Mouse (Mus musculus): ENCODE data around the gene Mycl. TPM values are rescaled to one million over a fixed set of nuclear protein-coding genes. Genes with fewer than 3 reads are reported as not detected.
A peak's percentile ranks its signal among the peaks of the same experiment; 100 is the strongest.

Mycl gene
- polyA plus RNA-seq, 1 experiment from 2014 or later: 6.8 TPM

DNA sequence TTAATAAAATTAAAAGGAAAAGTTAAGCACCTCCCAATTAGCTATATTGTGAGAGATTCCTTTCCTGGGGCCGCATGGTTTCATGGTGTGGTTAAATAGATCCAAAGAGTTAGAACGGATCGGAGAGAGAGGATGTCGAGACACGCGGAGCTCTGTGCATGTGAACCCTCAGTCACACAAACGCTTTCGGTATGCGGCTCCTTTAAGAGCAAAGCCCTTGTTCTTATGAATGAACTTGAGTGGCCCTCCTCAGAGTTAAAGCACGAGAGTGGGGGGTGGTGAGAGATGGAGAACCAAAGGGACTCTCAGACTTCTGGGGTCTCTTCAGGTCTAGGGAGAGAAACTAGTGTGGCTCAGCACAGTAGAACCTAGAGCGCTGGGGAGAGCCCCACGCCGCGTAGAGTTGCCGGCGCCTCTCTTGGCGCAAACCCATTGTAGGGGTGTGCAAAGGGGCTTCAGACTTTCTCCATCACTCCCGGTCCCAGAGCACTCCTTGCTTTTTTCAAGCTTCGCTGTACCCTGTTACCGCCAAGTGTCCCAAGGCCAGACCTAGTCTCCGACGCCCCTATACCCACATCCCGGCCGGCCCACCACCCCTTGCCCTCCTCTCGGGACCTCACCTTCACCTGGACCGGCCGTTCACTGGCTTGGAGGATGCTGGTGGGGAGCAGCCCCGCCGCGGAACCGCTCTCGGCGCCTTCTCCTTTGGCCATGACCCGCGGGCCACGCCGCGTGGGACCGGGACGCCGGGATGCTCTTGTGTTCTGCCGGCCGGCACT, 34.9 kb upstream of the Mycl start:
- H3K27ac ChIP-seq (ENCODE audit: low read length): no peak overlapping the region
- H3K4me3 ChIP-seq (ENCODE audit: low read length): peak overlapping the region; percentile 55
- no peaks in the 10 kb centered on the region for H3K36me3 ChIP-seq (ENCODE audit: insufficient read depth, low read length)
- no peaks in the 10 kb centered on the region for H3K9me3 ChIP-seq (ENCODE audit: low read length)
- H3K27me3 ChIP-seq (ENCODE audit: insufficient read depth, low read length): no peaks in the 10 kb centered on the region
- H3K4me1 ChIP-seq (ENCODE audit: insufficient read depth, low read length): peaks cover 27% of the 10 kb centered on the region
- peak; percentile 29 for ATAC-seq (ENCODE audit: low FRiP score, low TSS enrichment)
- H3K4me2 ChIP-seq (replicated peaks; ENCODE audit: low read depth, low read length): peak overlapping the region; percentile 94
- 0% methylated on average over 43 of the region's 43 CpGs for WGBS
- peak overlapping the region; percentile 55 for H3K9ac ChIP-seq (replicated peaks; ENCODE audit: low read length)

DNA sequence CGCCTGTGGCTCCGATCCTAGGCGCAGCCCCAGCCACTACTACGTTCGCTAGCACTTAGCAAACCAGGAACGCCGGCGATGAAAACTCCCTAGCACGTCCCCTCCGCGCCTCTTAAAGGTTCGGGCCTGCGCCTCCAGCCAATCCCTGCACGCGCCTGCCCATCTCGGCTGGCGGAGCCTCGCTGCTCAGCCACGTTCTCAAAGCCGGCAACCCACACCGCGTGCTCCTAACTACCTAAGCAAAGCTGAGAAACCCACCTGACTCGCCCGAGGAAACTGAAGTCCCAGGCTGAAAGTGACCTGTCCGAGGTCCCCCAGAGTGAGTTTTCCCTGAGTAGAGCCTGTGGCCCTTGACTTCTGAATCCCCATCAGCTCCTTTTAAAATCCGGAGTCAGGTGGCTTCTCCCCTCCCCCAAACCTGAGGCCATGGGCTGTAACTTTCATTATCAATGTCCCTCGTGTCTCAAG, 34.3 kb upstream of the Mycl start, which contains the start of gene Mfsd2a:
Gene Mfsd2a, minus strand, starts transcription at position 89 of the 468 bp plus-strand sequence.
- H3K9ac ChIP-seq (replicated peaks; ENCODE audit: low read length): peak within 1 kb of the TSS; percentile 55
- H3K27ac ChIP-seq (ENCODE audit: low read length): no peak within 1 kb of the TSS
- H3K4me2 ChIP-seq (replicated peaks; ENCODE audit: low read depth, low read length): peak within 1 kb of the TSS; percentile 94
- ATAC-seq (ENCODE audit: low FRiP score, low TSS enrichment): peak; percentile 72
- H3K27me3 ChIP-seq (ENCODE audit: insufficient read depth, low read length): no peaks in the 10 kb centered on the region
- H3K36me3 ChIP-seq (ENCODE audit: insufficient read depth, low read length): no peaks in the 10 kb centered on the region
- H3K4me3 ChIP-seq (ENCODE audit: low read length): peak within 1 kb of the TSS; percentile 55
- under 1% methylated on average over 27 of the region's 27 CpGs for WGBS
- peaks cover 21% of the 10 kb centered on the region for H3K4me1 ChIP-seq (ENCODE audit: insufficient read depth, low read length)
- H3K9me3 ChIP-seq (ENCODE audit: low read length): no peaks in the 10 kb centered on the region

DNA sequence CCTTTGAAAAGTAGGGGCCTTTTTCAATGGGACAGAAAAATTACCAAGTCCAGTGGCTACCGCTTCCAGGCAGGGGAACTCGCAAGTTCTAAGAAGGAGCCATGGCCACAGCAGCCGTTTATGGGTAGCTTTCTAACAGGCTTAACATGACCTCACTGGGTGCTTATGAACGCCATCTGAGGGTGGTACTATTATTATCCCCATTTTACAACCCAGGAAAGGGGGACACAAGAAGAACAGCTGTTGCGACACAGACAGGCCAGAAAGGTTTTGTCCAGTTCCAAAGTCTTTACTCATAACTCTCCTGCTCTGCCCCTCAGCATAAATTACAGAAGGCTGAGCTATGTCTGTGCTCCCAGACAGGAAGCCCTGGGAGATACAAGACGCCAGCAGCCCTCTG, 33.9 kb upstream of the Mycl start:
- no peaks in the 10 kb centered on the region for H3K36me3 ChIP-seq (ENCODE audit: insufficient read depth, low read length)
- H3K9me3 ChIP-seq (ENCODE audit: low read length): no peaks in the 10 kb centered on the region
- H3K9ac ChIP-seq (replicated peaks; ENCODE audit: low read length): no peak overlapping the region
- no peaks in the 10 kb centered on the region for H3K27me3 ChIP-seq (ENCODE audit: insufficient read depth, low read length)
- no peak for ATAC-seq (ENCODE audit: low FRiP score, low TSS enrichment)
- peak overlapping the region; percentile 55 for H3K4me3 ChIP-seq (ENCODE audit: low read length)
- no peak overlapping the region for H3K27ac ChIP-seq (ENCODE audit: low read length)
- WGBS: 32% methylated on average over 6 of the region's 6 CpGs
- peaks cover 21% of the 10 kb centered on the region for H3K4me1 ChIP-seq (ENCODE audit: insufficient read depth, low read length)
- peak overlapping the region; percentile 94 for H3K4me2 ChIP-seq (replicated peaks; ENCODE audit: low read depth, low read length)

DNA sequence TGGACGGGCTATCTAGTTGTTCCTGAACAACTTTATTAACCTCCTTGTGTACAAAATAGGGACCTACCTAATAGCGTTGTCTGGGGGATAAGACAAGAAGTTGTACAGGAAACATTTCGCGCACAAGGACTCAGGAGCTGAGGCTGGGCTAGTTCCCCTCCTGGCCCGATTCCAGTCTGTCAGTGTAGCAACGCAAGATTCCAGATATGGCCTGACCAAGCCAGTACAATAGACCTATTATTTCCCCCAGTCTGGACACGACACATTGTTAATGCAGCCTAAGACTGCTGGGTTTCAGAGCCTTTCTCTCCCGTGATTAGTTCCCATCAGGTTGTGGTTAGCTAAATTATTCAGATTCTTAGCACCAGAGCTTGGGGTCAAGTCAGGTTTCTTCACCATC, 32.7 kb upstream of the Mycl start:
- Histone ChIP-seq H3K4me1 (ENCODE audit: insufficient read depth, low read length) (peaks cover 21% of the 10 kb centered on the region), H3K36me3 (ENCODE audit: insufficient read depth, low read length) (no peaks in the 10 kb centered on the region), H3K27me3 (ENCODE audit: insufficient read depth, low read length) (no peaks in the 10 kb centered on the region), H3K9ac (replicated peaks; ENCODE audit: low read length) (no peak overlapping the region), H3K9me3 (ENCODE audit: low read length) (no peaks in the 10 kb centered on the region), H3K4me3 (ENCODE audit: low read length) (no peak overlapping the region), H3K27ac (ENCODE audit: low read length) (no peak overlapping the region), H3K4me2 (replicated peaks; ENCODE audit: low read depth, low read length) (no peak overlapping the region)
- ATAC-seq (ENCODE audit: low FRiP score, low TSS enrichment): no peak
- 57% methylated on average over 8 of the region's 8 CpGs for WGBS

DNA sequence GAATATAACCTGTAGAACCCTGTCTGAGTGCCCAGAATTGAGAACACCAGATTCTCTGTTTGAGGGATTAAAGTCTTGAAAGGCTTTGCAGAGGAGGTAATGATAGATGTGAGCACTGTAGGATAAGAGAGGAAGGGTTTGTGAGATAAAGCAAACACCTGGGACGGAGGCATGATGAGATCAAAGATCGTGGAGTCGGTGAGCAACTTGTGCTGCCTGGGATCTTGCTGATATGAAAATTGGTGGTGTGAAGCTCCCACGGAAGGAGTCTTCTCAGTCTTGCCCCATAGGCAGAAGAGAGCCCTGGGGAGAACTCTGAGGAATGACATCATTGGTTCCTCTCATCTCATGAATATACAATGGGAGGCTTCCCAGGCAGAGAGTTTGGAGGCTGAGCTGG, 27.3 kb upstream of the Mycl start:
- Histone ChIP-seq H3K9me3 (ENCODE audit: low read length) (no peaks in the 10 kb centered on the region), H3K27me3 (ENCODE audit: insufficient read depth, low read length) (no peaks in the 10 kb centered on the region), H3K9ac (replicated peaks; ENCODE audit: low read length) (no peak overlapping the region), H3K4me2 (replicated peaks; ENCODE audit: low read depth, low read length) (no peak overlapping the region), H3K4me1 (ENCODE audit: insufficient read depth, low read length) (no peaks in the 10 kb centered on the region), H3K27ac (ENCODE audit: low read length) (no peak overlapping the region), H3K4me3 (ENCODE audit: low read length) (no peak overlapping the region), H3K36me3 (ENCODE audit: insufficient read depth, low read length) (no peaks in the 10 kb centered on the region)
- 95% methylated on average over 4 of the region's 4 CpGs for WGBS
- no peak for ATAC-seq (ENCODE audit: low FRiP score, low TSS enrichment)

DNA sequence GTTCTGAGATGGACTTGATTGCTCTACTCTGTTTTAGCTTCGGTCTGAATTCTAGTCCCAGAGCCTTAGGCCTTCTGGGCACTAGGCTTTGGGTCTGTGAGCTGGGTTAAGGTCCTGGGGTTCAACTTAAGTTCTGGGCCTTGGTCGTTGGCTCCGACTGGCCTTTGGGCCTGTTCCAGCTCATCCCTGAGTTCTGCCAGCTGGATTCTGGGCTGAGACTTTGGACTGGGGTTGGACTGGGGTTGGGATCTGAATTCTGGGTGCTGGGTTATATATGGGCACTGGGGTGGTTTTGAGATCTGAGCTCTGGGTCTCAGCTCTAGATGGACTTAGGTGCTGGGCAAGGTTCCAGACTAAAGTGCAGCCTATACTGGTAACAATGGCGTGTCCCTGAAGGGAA, 24.3 kb upstream of the Mycl start:
- 78% methylated on average over 4 of the region's 4 CpGs for WGBS
- H3K36me3 ChIP-seq (ENCODE audit: insufficient read depth, low read length): no peaks in the 10 kb centered on the region
- no peak overlapping the region for H3K27ac ChIP-seq (ENCODE audit: low read length)
- no peaks in the 10 kb centered on the region for H3K9me3 ChIP-seq (ENCODE audit: low read length)
- peaks cover 7% of the 10 kb centered on the region; the same call in 1 of the 2 replicates for H3K4me1 ChIP-seq (ENCODE audit: insufficient read depth, low read length)
- no peak overlapping the region for H3K9ac ChIP-seq (replicated peaks; ENCODE audit: low read length)
- H3K27me3 ChIP-seq (ENCODE audit: insufficient read depth, low read length): no peaks in the 10 kb centered on the region
- ATAC-seq (ENCODE audit: low FRiP score, low TSS enrichment): no peak
- no peak overlapping the region for H3K4me2 ChIP-seq (replicated peaks; ENCODE audit: low read depth, low read length)
- H3K4me3 ChIP-seq (ENCODE audit: low read length): no peak overlapping the region

DNA sequence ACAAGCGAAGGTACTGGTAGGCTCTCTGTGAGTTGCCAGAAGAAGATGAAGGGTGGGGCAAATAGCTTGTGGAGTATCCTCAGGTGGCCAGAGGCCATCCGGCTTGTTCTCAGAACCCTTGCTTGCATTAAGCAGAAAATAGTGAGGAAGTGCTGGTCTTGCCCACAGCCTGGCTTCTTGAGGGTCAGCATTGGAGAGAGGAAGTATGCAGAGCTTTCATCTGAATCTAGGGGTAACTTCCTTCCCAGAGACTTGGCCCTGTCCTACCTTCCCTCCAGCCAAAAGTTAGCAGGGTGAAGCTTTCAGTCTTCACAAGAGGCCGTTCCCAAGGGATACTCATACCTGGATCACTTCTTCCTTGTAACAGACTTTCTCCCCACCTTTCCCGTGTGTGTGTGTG, 23.8 kb upstream of the Mycl start:
- H3K4me1 ChIP-seq (ENCODE audit: insufficient read depth, low read length): peaks cover 7% of the 10 kb centered on the region; the same call in 1 of the 2 replicates
- H3K9ac ChIP-seq (replicated peaks; ENCODE audit: low read length): no peak overlapping the region
- 83% methylated on average over 4 of the region's 4 CpGs for WGBS
- H3K27ac ChIP-seq (ENCODE audit: low read length): no peak overlapping the region
- no peak overlapping the region for H3K4me3 ChIP-seq (ENCODE audit: low read length)
- ATAC-seq (ENCODE audit: low FRiP score, low TSS enrichment): no peak
- no peaks in the 10 kb centered on the region for H3K27me3 ChIP-seq (ENCODE audit: insufficient read depth, low read length)
- no peak overlapping the region for H3K4me2 ChIP-seq (replicated peaks; ENCODE audit: low read depth, low read length)
- H3K9me3 ChIP-seq (ENCODE audit: low read length): no peaks in the 10 kb centered on the region
- H3K36me3 ChIP-seq (ENCODE audit: insufficient read depth, low read length): no peaks in the 10 kb centered on the region

DNA sequence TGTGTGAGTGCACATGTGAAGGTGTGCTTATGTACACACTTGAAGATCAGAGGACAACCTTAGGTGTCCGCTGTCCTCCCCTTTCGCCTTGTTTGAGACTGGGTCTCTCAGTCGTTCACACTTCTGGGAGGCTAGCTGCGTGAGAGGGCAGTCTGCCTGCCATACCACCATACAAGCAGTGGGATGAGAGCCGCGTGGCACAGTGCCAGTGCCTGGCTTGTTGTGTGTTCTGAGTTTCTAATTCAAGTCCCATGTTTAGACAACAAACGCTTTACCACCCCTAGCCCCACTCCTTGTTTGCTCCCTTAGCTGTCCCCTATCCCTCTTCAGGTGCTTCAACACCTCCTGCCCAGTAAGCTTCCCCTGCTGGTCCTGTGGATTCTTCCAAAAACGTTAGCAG, 23.4 kb upstream of the Mycl start:
- no peak for ATAC-seq (ENCODE audit: low FRiP score, low TSS enrichment)
- Histone ChIP-seq H3K36me3 (ENCODE audit: insufficient read depth, low read length) (no peaks in the 10 kb centered on the region), H3K4me2 (replicated peaks; ENCODE audit: low read depth, low read length) (no peak overlapping the region), H3K27ac (ENCODE audit: low read length) (no peak overlapping the region), H3K27me3 (ENCODE audit: insufficient read depth, low read length) (no peaks in the 10 kb centered on the region), H3K4me1 (ENCODE audit: insufficient read depth, low read length) (peaks cover 7% of the 10 kb centered on the region; the same call in 1 of the 2 replicates), H3K9me3 (ENCODE audit: low read length) (no peaks in the 10 kb centered on the region), H3K4me3 (ENCODE audit: low read length) (no peak overlapping the region), H3K9ac (replicated peaks; ENCODE audit: low read length) (no peak overlapping the region)
- WGBS: 63% methylated on average over 8 of the region's 8 CpGs

DNA sequence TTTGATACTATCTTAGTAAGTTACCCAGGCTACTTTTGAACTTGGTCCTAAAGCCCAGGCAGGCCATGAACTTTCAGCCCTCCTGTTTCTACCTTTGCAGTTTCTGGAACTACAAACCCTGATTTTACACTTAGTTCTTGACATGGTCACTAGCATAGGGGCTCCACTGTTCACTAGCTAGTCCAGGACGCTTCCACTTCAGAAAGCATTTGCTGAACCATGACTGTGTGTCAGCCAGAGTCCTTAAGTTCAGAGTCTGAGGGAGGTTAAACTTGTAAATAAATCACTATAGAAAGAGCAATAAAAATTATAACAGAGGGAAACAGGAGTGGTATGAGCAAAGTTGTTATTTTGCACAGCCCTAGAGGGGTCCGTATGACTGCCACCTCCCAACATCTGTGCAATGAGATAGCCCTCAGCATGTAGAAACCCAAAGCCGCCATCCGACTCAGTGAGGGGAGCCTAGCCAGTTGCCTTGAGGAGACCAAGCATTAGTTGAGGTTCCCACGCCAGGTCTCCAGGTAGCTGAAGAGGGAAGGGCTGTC, 20.4 kb upstream of the Mycl start:
- H3K9ac ChIP-seq (replicated peaks; ENCODE audit: low read length): no peak overlapping the region
- peaks cover 7% of the 10 kb centered on the region; the same call in 1 of the 2 replicates for H3K4me1 ChIP-seq (ENCODE audit: insufficient read depth, low read length)
- peak; percentile 84 for ATAC-seq (ENCODE audit: low FRiP score, low TSS enrichment)
- H3K4me2 ChIP-seq (replicated peaks; ENCODE audit: low read depth, low read length): no peak overlapping the region
- 51% methylated on average over 5 of the region's 5 CpGs for WGBS
- H3K36me3 ChIP-seq (ENCODE audit: insufficient read depth, low read length): no peaks in the 10 kb centered on the region
- H3K27me3 ChIP-seq (ENCODE audit: insufficient read depth, low read length): no peaks in the 10 kb centered on the region
- no peak overlapping the region for H3K4me3 ChIP-seq (ENCODE audit: low read length)
- no peaks in the 10 kb centered on the region for H3K9me3 ChIP-seq (ENCODE audit: low read length)
- 0 out of 2 replicates have a peak overlapping the region, but pooled peaks have one; percentile 9 for H3K27ac ChIP-seq (ENCODE audit: low read length)

DNA sequence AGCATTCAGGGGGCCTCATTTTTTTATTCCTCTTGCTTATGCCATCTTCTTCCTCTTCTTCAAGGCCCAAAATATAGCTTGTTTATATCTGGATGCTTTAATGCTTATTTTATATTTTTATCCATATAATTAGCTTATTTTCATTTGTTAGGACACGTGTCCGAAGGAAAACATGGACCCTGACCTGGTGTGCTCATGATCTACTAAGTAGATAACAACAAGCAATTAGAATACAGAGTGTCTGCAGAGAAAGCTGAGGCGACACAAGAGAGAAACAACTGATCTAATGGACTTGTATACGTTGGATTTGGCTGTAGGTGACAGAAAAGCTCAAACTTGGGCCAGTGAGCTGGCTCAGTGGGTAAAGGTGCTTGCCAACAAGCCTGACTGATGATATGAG, 18.6 kb upstream of the Mycl start:
- WGBS: 72% methylated on average over 4 of the region's 4 CpGs
- peaks cover 2% of the 10 kb centered on the region; the same call in 1 of the 2 replicates for H3K27me3 ChIP-seq (ENCODE audit: insufficient read depth, low read length)
- no peak overlapping the region for H3K4me3 ChIP-seq (ENCODE audit: low read length)
- peaks cover 14% of the 10 kb centered on the region for H3K4me1 ChIP-seq (ENCODE audit: insufficient read depth, low read length)
- ATAC-seq (ENCODE audit: low FRiP score, low TSS enrichment): no peak
- H3K9ac ChIP-seq (replicated peaks; ENCODE audit: low read length): no peak overlapping the region
- H3K27ac ChIP-seq (ENCODE audit: low read length): no peak overlapping the region
- H3K9me3 ChIP-seq (ENCODE audit: low read length): no peaks in the 10 kb centered on the region
- no peak overlapping the region for H3K4me2 ChIP-seq (replicated peaks; ENCODE audit: low read depth, low read length)
- no peaks in the 10 kb centered on the region for H3K36me3 ChIP-seq (ENCODE audit: insufficient read depth, low read length)

All from kidney, embryonic 16.5 days (tissue).